Mouse (Mus musculus) kidney, adult 2 months (tissue): ENCODE measurements around the gene Gm20431.

Experiments
- CTCF ChIP-seq: fragments of 200-500 bp; conservative IDR thresholded peaks from 2 replicates; pipeline ENCODE4 v1.5.1; 2011; ENCODE audit warnings: low read depth, mild to moderate bottlenecking, control low read depth, low read length, moderate library complexity, mixed read lengths; ENCODE audit not compliant: insufficient read depth, insufficient read length
- POLR2A ChIP-seq: fragments of 200-500 bp; IDR thresholded peaks from one replicate; pipeline ENCODE4 v1.6.1; 2011; ENCODE audit warnings: low read depth, low read length, control low read depth

DNA sequence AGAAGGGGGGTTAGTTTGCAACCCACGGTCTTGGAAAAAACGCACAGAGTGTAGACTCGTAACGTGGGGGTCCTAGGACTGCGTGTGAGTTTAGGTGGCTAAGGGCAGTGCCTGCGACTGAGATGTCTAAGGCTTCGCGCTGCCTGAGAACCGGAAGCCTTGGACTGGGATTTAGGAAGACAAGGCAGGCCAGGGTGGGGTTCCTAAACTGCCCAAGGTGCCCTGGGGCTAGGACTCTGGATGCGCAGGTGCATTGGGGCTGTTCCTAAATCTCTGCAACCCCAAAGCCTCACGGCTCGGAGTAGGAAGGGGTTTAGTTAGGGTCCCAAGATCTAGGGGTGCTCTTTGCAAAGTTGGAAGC is 705 bp downstream of the Gm20431 start:
- TF ChIP-seq POLR2A = no peak
- TF ChIP-seq CTCF = no peak
